Mouse (Mus musculus): ENCODE results near the gene Dock4.

Gene Dock4

DNA sequence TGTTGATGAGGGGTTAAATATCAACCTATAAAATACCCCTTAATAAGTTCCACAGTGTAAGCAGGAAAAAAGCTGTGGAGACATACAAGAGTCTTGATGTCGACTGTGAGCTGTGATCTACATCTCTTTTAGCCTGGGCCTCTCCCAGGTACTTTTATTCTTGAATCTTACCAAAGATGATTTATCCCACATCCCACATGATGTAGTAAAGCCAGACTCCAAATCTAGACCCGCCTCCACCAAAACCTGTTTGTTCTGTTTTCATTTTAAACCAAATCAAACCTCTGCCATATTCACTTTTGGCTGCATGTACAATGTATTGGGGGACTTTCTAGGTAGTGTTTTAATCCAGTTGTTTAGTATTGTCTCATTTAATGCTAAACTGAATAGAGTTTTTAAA, 187.5 kb downstream of the Dock4 start:
- ATAC-seq (ENCODE audit: insufficient number of reproducible peaks, low FRiP score, low TSS enrichment) = no peak

DNA sequence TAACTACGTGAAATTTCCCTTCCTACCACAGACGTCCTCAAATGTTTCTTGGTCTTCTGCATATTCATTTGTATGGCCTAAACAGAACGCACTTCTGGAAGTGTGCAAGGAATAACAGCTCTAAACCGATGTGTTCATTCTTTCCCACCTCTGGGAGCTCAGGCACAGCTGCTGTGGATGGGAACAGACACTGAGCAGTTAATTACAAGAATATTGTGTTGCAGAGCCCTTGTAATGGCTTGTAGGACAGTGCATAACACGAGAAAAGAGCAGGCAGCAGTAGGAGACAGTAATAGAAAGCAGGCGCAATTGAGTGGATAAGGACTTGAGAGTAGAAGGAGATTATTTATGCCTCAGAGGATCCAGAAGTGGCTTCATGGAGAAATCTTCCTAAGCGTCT, 188.4 kb downstream of the Dock4 start:
- ATAC-seq (ENCODE audit: insufficient number of reproducible peaks, low FRiP score, low TSS enrichment) = no peak

DNA sequence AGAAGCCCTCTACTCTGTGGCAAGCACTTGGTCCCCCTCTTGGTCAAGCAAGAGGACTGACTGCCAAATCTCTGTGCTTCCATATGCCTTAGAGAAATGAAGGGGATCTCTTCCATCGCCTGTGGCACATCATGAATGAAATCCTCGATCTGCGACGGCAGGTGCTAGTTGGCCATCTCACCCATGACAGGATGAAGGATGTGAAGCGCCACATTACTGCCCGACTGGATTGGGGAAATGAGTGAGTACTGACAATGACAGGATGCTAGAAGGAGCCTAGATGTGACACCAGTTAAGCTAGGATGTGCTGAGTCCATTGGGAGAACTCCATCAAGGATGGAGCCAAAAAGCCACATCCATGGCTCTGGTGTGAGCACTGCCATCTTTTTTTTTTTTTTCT, 190.2 kb downstream of the Dock4 start:
- ATAC-seq (ENCODE audit: insufficient number of reproducible peaks, low FRiP score, low TSS enrichment) = no peak

DNA sequence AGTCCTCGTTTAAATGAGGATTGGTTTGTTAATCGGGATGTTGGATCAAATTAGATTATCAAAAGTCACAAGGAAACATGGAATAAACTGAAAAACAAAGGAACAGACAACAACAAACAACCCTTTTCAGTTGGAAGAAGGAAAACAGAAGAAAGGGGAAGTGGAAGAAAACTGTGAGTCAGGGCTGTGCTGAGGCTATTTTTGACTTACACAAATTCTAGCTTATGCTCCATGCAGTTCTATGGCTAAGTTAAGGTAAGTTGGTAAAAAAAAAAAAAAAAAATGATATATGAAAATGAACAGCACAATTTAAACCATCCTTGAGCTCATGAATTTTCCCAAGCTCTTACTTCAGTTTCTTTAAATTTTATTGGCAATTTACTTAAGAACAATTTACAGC, 191.7 kb downstream of the Dock4 start:
- no peak for ATAC-seq (ENCODE audit: insufficient number of reproducible peaks, low FRiP score, low TSS enrichment)

DNA sequence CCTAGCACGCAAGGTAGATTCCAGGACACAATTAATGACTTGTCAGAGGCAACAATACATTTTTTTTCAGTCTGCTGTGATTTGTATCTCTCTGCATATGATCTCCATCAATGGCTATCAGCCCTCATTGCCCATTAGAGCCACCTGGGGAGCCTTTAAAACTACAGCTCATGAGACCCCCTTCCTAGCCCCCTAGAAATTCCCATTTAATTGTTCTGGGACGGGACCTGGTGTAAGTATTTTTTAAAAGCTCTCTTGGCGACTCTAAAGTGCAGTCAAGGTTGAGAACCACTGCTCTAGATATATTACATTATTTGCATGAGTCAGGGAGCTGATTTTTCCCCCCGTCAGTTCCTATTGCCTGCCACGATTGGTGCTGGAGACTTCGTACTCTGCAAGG, 200.1 kb downstream of the Dock4 start:
- no peak for ATAC-seq (ENCODE audit: insufficient number of reproducible peaks, low FRiP score, low TSS enrichment)

DNA sequence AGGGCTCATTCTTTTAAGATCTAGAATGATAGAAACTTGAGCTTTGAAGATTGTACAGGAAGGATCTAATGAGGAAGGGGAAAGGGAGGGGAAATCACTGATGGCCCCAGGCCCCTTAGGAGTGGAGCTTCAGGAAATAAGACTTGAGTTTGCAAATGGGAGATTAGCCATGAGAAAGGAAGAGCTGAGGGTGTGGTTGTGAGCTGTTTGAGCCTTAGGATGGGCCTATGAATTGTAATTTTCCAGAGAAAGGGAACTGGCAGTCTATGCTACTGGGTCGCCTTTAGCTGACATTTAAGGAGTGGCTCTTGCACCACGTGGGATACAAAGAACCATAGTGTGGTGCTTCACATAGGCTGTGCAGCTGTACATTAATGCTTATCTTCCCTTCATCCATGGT, 208.6 kb downstream of the Dock4 start:
- no peak for ATAC-seq (ENCODE audit: insufficient number of reproducible peaks, low FRiP score, low TSS enrichment)

DNA sequence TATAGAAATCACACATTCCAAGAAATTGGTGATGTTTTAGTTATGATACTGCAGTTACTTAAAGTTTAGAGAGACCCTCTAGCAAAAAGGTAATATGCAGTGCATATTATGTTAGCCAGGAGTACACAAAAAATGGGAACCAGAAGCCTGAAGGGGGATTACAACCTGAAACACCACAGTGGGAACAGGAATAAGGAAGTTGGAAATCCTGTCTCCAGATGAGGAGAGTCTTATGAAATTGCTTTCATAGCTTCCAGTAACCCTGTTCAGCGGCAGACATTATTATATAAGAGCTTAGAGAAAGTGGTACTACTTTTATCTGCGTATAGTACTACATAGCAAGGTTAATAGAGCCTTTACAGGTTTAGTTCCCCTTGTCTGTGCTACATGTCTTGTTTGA, 210.1 kb downstream of the Dock4 start:
- no peak for ATAC-seq (ENCODE audit: insufficient number of reproducible peaks, low FRiP score, low TSS enrichment)

DNA sequence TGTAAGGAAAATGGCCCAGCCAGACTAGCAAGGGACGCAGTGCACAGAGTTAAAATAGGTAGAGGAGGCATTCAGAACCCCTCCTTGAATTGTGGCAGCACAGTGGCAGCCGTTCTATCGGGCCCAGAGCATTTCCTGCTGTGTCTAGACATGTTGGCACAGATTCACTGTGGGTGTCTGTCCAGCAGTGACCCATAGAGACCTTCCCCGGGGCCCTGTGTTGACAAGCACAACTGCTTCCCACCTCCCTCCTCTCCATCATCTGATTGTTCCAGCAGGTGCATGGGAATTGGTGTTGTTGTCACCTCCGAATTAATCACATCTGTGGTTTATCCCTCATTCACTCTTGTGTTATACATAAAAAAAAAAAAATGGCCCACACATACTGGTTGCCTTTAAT, 210.7 kb downstream of the Dock4 start:
- ATAC-seq (ENCODE audit: insufficient number of reproducible peaks, low FRiP score, low TSS enrichment) = no peak

DNA sequence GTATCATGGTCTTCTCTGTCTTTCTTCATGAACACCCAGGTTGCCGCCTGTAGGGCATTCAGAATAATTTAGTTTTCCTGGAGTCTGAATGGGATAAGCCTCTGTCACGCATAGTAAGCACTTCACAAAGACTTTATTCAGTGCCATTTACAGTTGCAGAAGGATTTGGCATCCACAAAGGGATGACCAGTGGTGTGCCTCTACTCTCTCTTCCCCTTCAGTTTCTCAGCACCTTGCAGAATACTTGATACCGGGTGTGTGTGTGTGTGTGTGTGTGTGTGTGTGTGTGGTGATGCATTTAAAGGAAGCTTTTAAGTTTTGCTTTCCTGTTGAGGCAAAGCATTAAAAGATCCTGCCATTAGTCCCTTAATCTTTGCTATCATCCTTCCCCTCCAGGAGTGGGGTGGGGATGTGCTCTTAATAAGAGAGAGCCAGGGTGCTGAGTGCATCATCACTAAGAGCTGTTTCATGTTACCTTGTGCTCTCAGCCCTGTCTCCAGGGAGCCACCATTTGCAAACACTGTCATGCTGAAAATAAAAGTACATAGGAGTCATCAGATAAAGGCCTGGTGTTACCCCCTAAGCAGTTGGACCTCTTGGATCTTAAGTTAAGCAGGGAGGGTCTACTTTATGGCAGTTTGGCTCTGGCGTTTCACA, 211.6 kb downstream of the Dock4 start:
- ATAC-seq (ENCODE audit: insufficient number of reproducible peaks, low FRiP score, low TSS enrichment) = no peak

DNA sequence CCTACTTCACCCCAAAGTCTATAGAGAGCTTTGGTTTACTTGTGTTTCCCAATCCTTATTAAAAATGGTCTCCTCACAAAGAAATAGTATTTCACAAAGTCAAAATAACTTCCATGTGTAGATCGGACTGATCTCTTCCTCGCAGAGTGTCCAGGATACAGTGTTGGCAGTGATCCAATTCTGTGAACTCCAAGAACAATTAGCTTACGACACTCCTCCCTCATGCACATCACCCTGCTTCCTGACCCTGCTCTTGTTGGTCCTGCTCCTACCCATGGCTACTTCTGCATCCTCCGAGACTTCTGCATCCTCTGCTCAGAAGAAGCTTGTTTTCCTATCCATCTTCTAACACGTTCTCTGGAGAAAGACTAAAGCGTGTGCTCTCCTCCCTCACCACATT, 213.9 kb downstream of the Dock4 start:
- no peak for ATAC-seq (ENCODE audit: insufficient number of reproducible peaks, low FRiP score, low TSS enrichment)

DNA sequence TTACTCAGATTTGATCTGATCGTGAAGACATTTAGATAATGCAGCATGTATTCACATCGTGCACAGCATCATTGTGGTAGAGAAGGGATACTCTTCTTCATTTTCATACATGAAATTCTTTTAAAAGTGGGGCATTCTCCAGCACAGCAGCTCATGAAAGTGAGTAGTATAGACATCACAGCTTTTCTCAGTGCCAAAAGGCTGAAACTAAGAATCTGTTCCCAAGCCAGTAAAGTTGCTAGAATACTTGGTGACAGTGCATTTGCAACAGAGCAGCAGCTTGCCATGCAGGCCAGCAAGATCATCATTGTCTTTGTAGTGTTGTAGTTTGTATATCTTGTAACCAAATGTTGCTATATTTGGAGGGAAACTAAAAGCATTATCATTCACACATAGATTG, 223.7 kb downstream of the Dock4 start:
- no peak for ATAC-seq (ENCODE audit: insufficient number of reproducible peaks, low FRiP score, low TSS enrichment)

DNA sequence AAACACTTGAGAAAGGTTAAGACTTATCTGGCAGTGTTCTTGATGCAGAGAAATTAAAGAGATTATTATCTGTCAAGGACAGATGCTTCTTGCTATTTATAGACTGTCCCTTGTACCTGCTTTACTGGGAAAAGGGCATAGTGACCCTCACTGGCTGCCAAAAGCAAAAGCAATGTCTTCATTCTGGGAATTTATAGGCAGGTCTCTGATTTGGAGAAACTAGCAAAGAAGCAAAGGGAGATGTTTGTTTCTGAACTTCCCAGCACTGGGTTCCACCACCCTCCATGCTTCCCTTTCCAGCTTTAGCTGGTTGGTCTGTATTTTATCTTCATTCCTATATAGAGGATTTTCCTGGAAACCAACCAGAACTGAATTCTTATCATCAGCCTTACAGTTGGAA, 225.0 kb downstream of the Dock4 start:
- ATAC-seq (ENCODE audit: insufficient number of reproducible peaks, low FRiP score, low TSS enrichment) = 0 out of 2 replicates have a peak, but pooled peaks have one; percentile 36

DNA sequence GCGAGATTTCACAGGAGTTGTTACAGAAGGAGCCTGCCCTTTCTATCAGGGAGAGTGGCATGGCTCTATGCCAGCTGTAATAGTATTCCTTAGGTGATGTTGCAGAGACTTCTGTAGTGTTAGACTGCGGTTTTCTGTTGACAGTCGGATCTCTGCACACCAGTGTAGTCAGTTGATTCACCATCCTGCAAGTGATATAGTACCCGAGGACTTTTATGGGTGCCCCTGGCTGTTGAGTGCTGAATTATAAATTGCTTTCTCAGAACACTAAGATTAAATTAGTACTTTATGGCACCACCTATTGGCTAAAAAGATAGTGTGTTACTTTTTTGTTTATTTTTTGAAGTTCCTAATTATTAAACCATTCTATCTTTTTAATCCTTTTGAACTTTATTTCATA, 234.0 kb downstream of the Dock4 start:
- no peak for ATAC-seq (ENCODE audit: insufficient number of reproducible peaks, low FRiP score, low TSS enrichment)

DNA sequence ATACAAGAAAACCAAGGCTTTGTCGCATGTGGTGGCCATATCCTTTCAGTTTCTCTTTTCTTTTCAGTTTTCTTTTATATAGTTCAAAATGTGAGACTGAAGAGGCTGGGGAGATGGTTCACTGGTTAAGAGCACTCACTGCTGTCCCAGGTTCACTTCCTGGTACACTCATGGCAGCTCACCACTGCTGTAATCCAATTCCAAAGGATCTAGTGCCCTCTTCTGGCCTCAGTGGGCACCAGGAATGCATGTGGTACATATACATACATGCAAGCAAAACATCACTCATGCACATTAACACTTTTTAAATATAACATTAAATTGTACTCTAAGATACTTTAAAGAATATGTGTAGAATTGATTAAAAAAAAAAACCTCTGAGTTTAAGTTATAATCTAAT, 234.8 kb downstream of the Dock4 start:
- no peak for ATAC-seq (ENCODE audit: insufficient number of reproducible peaks, low FRiP score, low TSS enrichment)

DNA sequence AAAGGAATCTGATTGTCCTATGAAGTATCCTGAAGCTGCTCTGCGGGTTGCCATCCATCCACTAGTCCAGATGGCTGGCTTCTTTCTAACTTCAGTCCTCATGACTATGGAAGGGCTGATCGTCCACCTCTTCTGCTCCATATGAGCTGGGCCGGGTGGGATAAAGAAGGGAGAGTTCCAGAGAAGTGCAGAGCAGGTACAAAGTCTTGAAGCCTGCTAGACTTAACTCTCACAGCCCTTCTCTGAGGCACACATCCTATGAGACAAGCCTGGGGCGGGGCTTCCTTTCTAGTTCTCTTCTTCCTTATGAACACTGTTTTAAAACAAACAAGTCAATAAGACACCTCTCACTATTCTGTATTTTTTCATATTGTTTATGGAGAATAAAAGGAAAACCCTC, 245.7 kb downstream of the Dock4 start:
- no peak for ATAC-seq (ENCODE audit: insufficient number of reproducible peaks, low FRiP score, low TSS enrichment)

DNA sequence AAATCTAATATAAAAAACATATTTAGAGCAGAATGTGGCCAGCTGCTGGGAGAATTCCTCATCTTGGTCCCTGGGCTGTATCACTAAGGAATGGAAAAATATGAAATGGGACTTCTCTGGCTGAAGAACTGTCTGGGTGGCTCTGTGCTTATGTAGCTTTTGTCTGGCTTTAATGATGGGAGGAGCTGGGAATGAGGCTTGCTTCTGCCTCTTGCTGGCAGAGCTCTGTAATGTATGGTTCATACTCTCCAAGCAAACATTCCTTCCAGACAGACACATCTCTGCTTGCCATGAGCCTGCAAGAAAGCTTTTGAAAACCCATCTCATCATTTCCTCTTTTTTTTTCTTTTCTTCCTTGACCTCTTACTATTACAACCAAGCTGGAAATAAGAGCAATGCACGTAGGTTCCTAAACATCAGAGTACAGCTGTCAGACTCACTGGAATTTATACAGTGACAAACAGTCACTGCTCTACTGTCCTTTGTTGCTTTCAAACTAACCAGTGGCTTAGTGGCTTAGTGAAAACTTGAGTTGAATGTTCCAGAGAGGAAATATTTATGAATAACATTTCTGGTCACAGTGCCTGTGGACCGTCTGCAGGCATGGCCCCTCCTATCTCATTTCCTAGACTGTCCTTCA, 248.4 kb downstream of the Dock4 start:
- no peak for ATAC-seq (ENCODE audit: insufficient number of reproducible peaks, low FRiP score, low TSS enrichment)

DNA sequence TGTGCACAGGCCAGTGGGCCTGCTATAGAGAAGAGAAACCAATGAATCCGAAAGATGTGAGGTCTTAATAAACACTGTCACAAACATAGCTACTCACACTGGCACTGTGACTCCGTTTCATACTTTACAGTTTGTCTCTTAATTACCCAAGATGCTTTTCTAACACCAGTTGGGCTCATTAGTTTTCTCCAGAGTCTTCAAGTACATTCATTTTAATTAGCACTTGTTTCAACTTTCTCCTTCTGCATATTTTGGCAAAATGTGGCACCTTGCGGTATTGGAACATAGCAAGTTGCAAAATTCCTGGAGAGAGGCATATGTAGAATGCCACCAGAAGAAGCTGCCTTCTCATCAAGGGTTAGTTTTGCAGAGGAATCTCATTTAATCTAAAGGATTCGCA, 252.6 kb downstream of the Dock4 start:
- no peak for ATAC-seq (ENCODE audit: insufficient number of reproducible peaks, low FRiP score, low TSS enrichment)

DNA sequence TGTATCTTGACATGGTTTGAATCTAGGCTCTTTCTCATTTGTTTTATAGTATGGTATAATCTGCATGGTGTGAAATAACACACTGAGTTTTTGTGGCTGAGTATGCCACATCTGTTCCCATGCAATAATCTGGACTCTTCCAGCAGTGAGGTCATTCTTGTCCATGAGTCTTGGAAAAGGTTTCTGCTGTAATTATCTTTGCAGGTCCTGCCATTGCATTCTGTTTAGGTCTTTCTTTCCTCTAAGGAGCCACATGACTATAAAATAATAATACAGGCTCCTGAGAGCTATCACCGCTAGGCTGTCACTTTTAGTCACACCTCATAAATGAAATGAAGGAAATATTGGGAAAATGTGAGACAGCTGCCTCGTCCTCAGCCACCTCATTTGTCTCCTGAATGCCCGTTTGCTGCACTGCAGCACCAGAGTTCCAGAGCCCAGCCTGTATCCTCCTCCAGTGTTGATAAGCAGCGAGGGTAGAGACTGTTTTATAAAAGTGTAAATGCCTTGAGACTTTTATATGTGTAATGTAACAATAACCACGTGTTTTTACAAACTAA, 256.6 kb downstream of the Dock4 start:
- no peak for ATAC-seq (ENCODE audit: insufficient number of reproducible peaks, low FRiP score, low TSS enrichment)

DNA sequence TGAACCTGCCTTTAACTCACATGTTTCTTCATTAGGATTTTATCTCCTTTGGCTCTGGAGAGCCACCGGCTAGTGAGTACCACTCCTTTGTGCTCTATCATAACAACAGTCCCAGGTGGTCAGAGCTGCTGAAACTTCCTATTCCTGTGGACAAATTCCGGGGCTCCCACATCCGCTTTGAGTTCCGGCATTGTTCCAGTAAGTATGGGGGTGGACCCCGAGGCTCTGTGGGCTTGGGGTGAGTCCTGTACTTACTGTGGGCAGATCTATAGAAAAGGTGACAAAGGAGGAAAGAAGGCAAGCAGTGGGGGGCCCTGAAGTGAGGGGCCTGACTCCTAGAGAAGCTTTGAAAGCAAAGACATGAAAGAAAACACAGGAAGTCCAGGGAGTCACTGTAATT, 258.5 kb downstream of the Dock4 start:
- no peak for ATAC-seq (ENCODE audit: insufficient number of reproducible peaks, low FRiP score, low TSS enrichment)

DNA sequence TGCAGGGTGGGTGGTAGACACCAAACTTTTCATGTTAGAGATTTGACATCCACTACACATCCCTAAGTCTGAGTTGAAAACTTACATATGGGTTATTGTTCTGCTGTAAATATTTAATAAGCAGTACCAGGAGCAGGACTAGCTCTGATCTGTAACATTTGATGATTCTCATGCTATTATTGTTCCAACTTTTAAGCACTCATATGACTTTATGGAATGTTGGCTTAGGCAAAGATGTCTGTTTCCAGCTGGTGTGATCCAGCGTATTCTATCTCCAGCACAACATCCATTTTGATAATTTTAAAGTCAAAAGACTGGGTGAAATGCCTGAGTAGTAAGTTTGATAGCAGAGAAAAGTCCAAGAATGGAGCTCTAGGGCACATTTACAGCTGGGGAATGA, 261.4 kb downstream of the Dock4 start:
- ATAC-seq (ENCODE audit: insufficient number of reproducible peaks, low FRiP score, low TSS enrichment) = no peak

DNA sequence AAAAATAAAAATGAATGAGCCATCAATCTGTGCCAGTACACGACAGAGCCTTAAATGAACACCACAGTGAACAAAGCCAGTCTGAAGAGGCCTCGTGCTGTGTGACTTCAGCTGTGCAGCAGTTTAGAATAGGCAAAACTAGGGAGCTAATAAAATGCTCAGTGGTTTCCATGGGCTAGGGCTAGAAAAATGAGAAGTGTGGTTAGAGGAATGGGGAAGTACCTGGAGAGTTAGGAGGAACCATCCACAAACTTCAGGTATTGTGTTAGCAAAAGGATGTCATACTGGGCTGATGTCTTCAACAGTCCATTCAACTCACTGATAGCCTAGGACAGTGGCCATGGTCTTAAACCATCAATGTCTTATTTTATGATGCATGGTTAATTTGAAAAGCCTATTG, 263.3 kb downstream of the Dock4 start:
- no peak for ATAC-seq (ENCODE audit: insufficient number of reproducible peaks, low FRiP score, low TSS enrichment)

DNA sequence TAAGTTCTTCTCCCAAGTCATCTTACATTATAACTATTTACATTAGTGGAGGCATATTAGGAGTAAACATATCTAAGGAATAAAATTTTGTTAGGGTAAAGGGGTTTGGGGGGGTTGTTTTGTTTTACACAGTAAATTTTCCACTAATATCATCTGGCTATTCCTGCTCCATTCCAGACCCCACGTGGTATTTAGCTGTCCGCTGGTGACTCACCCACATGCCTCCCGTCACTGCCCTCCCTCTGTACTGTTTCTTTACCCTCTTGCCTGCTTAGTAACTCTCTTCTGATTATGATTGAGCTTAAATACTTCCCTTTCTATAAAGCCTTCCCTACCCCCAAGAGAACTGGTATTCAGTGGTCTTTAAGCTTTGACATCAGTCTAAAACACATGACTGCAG, 266.5 kb downstream of the Dock4 start:
- ATAC-seq (ENCODE audit: insufficient number of reproducible peaks, low FRiP score, low TSS enrichment) = no peak
